Mouse (Mus musculus) gastrocnemius, adult 2 months (tissue): Measurements from ENCODE around the gene Cyp4f18. TPM values are rescaled to one million over a fixed set of nuclear protein-coding genes. Genes with fewer than 3 reads are reported as not detected.
A peak's percentile ranks its signal among the peaks of the same experiment; 100 is the strongest.
"Not testable (repeated sequence)": the region's sequence is repeated elsewhere in the genome, so short reads cannot be mapped to it uniquely, and the experiment has no call there.

ENCODE experiments used
- DNase-seq: peaks from one replicate; pipeline ENCODE4 v3.0.0; 2022
- H3K27ac ChIP-seq: fragments of 200-600 bp; 2 replicates; pipeline ENCODE4 v1.8.1; 2022; ENCODE audit warnings: mild to moderate bottlenecking
- H3K4me3 ChIP-seq: fragments of 200-600 bp; 2 replicates; pipeline ENCODE4 v1.8.1; 2022; ENCODE audit warnings: mild to moderate bottlenecking, moderate library complexity
- CTCF ChIP-seq: fragments of 200-600 bp; IDR thresholded peaks from 2 replicates; pipeline ENCODE4 v1.8.1; 2022; ENCODE audit warnings: antibody characterized with exemption, mild to moderate bottlenecking, moderate library complexity
- intact Hi-C: fragments of 180-260 bp; cut with DNase I; formaldehyde crosslinking; loops from one replicate; pipeline ENCODE4 v1.15.1; 2025
- long read RNA-seq, 2 experiments: library from polyadenylated mRNA; stranded (forward); transcript quantifications; one replicate each; pipeline ENCODE4 v2.0.0; 2021
- total RNA-seq, 2 experiments: library from RNA; stranded (reverse); gene quantifications; 2 replicates each; pipeline ENCODE4 v1.2.3; 2021

The Cyp4f18 gene
- under 1 TPM; 0.31 to 0.47 TPM for total RNA-seq
- long read RNA-seq, experiment 1, partial matches to known transcripts: 0 of 1 reads
- long read RNA-seq, experiment 1, other reads (novel, unspliced or antisense): 0 of 1 reads
- long read RNA-seq, experiment 2: 0 reads

DNA sequence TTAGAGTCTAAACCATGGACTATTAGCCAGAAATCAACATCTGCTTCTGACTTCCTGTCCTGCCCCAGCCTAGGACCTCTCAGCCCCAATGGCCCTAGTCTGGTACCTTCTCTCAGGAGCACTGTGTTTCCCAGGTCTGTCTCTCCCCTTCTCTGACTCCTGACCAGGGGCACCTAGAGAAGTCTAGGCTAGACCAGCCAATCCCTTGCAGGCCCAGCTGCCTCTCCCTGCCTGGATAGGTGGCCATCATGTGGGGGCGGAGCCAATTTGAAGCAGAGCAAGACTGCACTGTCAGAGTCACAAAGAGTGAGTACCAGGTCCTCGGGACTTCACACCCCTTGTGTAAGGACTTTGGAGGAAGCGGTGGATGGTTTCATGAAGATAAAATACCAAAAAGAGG is at the start of gene Cyp4f18:
Cyp4f18 (minus strand) TSS at position 154 of the 400 bp plus-strand sequence.
- intact Hi-C loops: no loop called here
- Histone ChIP-seq H3K27ac (peak within 1 kb of the TSS; percentile 50; the same call in 1 of the 2 replicates), H3K4me3 (no peak within 1 kb of the TSS)
- DNase-seq: no peak
- TF ChIP-seq CTCF: no peak

DNA sequence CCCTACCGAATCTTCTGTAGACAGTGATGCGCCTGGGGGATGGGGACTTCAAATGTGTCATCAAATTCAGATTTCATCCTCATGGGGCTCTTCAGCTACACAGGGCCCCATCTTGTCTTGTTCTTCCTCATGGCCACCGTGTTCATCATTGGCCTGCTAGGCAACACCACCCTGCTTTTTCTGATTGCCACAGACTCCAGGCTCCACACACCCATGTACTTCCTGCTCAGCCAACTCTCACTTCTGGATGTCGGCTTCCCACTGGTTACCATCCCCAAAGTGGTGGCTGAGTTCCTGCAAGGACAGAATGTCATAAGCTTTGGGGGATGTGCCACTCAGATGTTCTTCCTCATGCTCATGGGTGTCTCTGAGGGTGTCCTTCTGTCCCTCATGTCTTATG is 48.2 kb upstream of the Cyp4f18 start:
- intact Hi-C loops: not testable (repeated sequence)

DNA sequence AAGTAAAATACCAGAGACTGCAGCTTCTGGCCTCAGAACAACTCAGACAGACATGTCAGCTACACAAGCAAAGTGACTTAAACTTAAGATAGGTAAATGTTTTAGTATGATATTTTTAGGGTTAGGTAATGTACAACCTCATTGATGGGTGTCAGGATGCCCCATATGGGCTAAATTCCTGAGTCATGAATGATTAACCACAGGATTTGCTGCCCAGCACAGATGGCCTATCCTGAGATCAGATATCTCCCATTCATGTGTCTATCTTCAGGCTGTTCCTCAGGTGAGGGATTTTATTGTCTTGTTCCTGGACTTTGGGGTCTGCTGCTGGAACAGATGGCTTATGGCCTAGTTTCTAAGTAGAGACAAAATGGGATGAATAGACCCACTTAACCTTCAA is 45.2 kb upstream of the Cyp4f18 start:
- H3K4me3 ChIP-seq, DNase-seq, intact Hi-C loops, H3K27ac ChIP-seq: not testable (repeated sequence)

More for the DNA sequence above, 48.2 kb upstream of the Cyp4f18 start:
- not testable (repeated sequence) for H3K4me3 ChIP-seq, DNase-seq, H3K27ac ChIP-seq

- Histone ChIP-seq H3K27ac (no peak overlapping the region), H3K4me3 (no peak overlapping the region)
- no peak for DNase-seq
- no peak for TF ChIP-seq CTCF
- intact Hi-C loops: no loop called here
Measured at GRCm38 (mm10) chr8:72042493-72042892, 33.1 kb upstream of the Cyp4f18 start.

DNA sequence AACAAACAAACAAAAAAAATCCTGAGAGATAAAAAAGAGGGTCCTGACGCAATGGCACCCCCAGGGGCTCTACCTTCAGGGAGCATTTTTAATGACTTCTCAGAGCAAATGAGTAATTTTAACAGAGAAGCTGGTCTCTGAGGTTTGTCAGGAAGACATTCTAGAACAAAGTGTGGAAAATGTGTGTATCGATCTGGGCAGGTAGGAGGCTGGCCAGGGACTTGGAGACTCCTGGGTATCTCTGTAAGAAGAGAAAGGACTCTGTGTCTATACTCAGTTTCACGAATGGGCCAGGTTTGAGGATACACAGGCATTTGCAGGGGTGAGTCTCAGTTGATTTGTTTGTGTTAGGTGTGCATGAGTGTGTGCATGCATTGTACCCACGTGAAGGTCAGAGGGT is 31.5 kb upstream of the Cyp4f18 start, which contains the start of gene Olfr372:
Olfr372 (plus strand) TSS at position 301 of the 400 bp plus-strand sequence.
- intact Hi-C loops, DNase-seq, H3K4me3 ChIP-seq, H3K27ac ChIP-seq: not testable (repeated sequence)

DNA sequence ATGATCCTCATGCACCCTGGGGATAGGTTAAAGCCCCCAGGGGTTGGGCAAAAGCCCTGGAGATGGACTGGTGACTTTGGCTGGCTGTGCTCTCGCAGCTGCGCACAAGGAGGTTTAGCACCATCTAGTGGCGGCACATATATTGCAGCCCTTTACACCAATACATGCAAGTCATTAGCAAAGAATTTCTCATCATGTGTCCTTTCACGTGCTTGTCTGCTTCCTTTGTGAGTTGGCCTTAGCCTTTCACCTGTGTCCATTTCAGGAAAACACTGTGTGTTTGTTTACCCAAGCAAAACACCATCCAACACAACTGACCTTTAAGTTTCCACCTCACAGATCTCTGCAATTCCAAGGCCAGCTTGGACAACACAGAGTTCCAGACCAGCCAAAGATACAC is 23.5 kb upstream of the Cyp4f18 start:
- DNase-seq: peak; percentile 66
- H3K4me3 ChIP-seq, H3K27ac ChIP-seq, intact Hi-C loops: not testable (repeated sequence)
- TF ChIP-seq CTCF: peak; percentile 51

- DNase-seq: peak; percentile 37
- peak; percentile 35 for TF ChIP-seq CTCF
- intact Hi-C loops: not testable (repeated sequence)
Measured at GRCm38 (mm10) chr8:72024886-72025285, 15.5 kb upstream of the Cyp4f18 start.

GRCm38 (mm10) chr8:72019816-72020215 is 10.4 kb upstream of the Cyp4f18 start:
- no peak for TF ChIP-seq CTCF
- H3K4me3 ChIP-seq: no peak overlapping the region
- intact Hi-C loops: no loop called here
- no peak for DNase-seq
- no peak overlapping the region for H3K27ac ChIP-seq

More at GRCm38 (mm10) chr8:72024886-72025285, 15.5 kb upstream of the Cyp4f18 start:
- not testable (repeated sequence) for H3K4me3 ChIP-seq, H3K27ac ChIP-seq

GRCm38 (mm10) chr8:72019022-72019421 is 9.6 kb upstream of the Cyp4f18 start:
- H3K27ac ChIP-seq, intact Hi-C loops, H3K4me3 ChIP-seq, DNase-seq: not testable (repeated sequence)

- DNase-seq: peak; percentile 58
Measured at GRCm38 (mm10) chr8:72018141-72018540, 8.7 kb upstream of the Cyp4f18 start.

GRCm38 (mm10) chr8:72017339-72017738 is 7.9 kb upstream of the Cyp4f18 start:
- H3K4me3 ChIP-seq, intact Hi-C loops, DNase-seq, H3K27ac ChIP-seq: not testable (repeated sequence)

More at GRCm38 (mm10) chr8:72018141-72018540, 8.7 kb upstream of the Cyp4f18 start:
- intact Hi-C loops: no loop called here
- Histone ChIP-seq H3K27ac (no peak overlapping the region), H3K4me3 (no peak overlapping the region)
- TF ChIP-seq CTCF: no peak

DNA sequence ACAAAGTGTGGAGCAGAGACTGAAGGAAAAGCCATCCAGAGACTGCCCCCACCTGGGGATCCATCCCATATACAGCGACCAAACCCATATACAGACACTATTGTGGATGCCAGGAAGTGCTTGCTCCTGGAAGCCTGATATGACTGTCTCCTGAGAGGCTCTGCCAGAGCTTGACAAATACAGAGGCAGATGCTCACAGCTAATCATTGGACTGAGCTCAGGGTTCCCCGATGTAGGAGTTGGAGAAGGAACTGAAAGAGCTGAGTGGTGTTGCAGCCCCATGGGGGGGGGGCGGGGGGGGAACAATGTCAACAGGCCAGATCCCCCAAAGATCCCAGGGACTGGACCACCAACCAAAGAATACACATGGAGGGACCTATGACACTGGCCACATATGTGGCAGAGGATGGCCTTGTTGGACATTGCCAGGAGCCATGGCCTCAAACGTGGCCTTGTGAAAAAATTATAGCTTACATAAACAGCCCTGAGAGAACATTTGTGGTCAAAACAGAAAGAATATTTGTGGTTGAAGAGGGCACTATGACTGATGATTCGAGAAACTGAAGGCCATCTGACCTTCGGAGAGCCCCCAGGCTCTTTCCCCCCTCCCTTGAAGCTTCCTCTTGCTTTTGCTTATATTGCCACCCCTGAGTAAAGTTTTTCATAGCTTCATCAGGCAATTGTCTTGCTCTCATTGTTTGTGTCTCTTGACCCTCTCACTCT is 4.2 kb upstream of the Cyp4f18 start:
- DNase-seq, intact Hi-C loops, H3K27ac ChIP-seq, H3K4me3 ChIP-seq: not testable (repeated sequence)

DNA sequence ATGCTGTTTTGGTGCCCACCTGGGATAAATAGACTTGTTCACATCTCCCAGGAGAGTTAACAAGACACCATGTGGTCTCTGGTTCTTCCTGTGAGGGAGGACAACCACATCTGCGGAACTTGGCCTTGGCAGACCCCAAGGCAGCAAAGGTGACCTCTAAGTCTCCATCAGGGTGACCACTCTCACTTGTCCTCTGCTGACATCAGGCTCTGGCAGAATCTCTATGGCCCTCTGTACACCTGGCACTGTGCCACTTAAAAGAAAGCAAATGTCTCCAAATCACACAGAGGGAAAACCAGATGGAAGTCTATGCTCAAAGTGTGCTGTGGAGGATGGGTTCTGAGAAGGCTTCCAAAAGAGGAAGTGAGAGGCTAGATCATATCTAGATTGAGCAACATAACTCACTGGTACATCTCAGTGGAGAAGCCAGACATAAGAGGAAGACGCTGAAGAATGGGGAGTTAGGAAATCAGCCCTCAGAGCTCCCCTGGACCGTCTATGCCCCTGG is 1.2 kb downstream of the Cyp4f18 start:
- intact Hi-C loops: no loop called here
- H3K27ac ChIP-seq: no peak overlapping the region
- no peak for TF ChIP-seq CTCF
- DNase-seq: peak; percentile 23
- no peak overlapping the region for H3K4me3 ChIP-seq

GRCm38 (mm10) chr8:72006763-72007162 is 2.7 kb downstream of the Cyp4f18 start:
- Histone ChIP-seq H3K4me3 (no peak overlapping the region), H3K27ac (no peak overlapping the region)
- TF ChIP-seq CTCF: no peak
- no peak for DNase-seq
- intact Hi-C loops: no loop called here
